Mouse (Mus musculus): ENCODE measurements at regions not wholly inside any gene's neighbourhood (a gene's known extent, or its start where the extent isn't known, plus 50 kb on each side); places are given as distances from the start of the nearest gene placed in this dataset.

DNA sequence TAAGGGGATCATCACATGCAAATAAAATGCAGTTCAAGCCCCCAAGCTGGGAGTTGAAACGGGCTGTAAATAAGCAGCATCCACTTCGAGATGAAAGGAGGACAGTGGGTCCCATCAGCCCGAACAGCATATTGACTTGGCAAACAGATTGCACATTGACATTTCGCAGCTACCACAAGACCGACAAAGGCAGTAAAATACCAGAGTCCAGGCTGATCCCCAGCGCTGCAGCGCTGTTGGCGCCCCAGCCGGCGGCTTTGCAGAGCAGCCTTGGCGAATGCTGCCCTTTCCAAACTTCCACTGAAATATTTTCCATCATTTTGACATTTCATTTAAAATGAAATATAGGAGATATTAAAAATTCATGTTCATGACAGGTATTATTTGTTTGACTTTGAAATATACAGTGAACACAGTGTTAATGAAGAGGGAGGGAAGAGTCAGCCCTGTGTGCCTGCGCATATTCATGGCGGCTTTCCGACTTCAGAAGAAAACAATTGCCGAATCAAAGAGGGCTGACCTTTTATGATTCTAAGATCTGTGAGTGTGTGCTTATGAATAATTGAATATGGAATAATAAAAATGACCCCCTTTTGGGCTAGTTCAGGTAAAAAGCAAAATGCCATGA, 98.4 kb downstream of the Sqor start:
- no peak for DNase-seq (ENCODE audit: low spot score in 2 of 2)

GRCm38 (mm10) chr2:122863971-122864348, 98.9 kb downstream of the Sqor start:
- intact Hi-C loops (cut with DNase I), result no loop called here
- DNase-seq (ENCODE audit: low spot score in 2 of 2), result no peak

More for the DNA sequence above, 98.4 kb downstream of the Sqor start:
- intact Hi-C loops (cut with DNase I), result no loop called here

GRCm38 (mm10) chr2:122887111-122887510, 122.1 kb downstream of the Sqor start:
- no peak for DNase-seq (ENCODE audit: low spot score in 2 of 2)
- intact Hi-C loops (cut with DNase I), result no loop called here

GRCm38 (mm10) chr2:122887526-122887925, 122.5 kb downstream of the Sqor start:
- intact Hi-C loops (cut with DNase I), result no loop called here
- DNase-seq (ENCODE audit: low spot score in 2 of 2), result no peak

GRCm38 (mm10) chr2:122905129-122906072, 140.4 kb downstream of the Sqor start:
- intact Hi-C loops (cut with DNase I), result no loop called here
- no peak for DNase-seq (ENCODE audit: low spot score in 2 of 2)

DNA sequence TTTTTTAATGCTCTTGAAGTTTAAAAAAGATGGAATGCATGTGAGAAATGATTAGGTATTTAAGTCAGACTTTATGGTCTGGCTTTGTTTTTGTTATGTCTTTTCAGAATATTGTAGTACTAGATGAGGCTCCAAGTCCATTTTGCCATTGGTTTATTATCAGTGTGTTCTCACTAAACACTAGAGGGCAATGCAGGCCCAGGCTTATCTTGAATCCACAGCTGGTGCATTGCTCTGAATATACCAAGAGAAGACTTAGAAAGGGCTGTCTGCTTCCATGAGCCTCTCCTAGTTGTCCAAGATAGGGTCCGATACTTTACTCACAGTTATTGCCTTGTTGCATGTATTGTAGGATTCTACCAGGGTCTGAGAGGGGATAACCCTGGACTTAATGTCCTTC, 151.7 kb downstream of the Sqor start:
- peak; percentile 19 to 24 for DNase-seq (ENCODE audit: low spot score in 2 of 2)
- intact Hi-C loops (cut with DNase I), result no loop called here

DNA sequence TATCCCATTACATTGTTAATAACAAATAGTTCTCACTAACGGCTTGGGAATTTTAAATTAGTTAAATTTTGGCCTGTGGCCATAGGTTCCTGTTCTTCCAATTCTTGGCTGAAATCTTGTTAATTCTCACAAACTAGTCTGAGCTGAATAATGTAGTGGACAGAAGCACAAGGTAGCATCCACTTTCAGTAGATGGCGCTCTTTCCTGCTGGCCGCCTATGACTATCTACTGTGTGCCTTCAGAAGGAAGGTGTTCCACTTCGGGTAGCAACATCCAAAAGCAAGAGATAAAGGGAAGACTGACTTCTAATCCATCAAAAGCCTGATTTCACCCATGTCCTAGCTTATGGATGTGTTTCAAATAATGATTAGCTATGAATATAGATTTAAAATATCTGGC, 172.9 kb downstream of the Sqor start:
- intact Hi-C loops (cut with DNase I), result no loop called here
- DNase-seq (ENCODE audit: low spot score in 2 of 2), result peak; percentile 7 to 18

DNA sequence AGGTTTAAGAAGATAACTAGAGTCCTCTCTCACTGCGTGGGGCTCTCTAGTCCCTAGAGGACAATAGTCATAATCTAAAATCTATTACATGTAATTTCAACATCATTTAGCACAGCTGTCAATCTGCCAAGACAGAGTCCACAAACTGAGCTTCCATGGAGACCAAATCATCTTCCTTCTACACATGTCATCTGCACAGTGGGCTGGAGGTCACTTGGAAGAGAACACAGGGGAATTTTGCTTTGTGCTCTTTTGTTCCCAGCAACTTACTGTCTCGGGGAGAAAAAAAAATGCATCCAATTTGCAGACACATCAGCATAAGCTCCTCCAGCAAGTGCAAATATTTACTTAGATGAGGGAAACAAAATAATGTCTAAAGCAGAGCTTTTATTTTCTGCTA, 179.8 kb downstream of the Sqor start:
- DNase-seq (ENCODE audit: low spot score in 2 of 2), result no peak
- intact Hi-C loops (cut with DNase I), result no loop called here

DNA sequence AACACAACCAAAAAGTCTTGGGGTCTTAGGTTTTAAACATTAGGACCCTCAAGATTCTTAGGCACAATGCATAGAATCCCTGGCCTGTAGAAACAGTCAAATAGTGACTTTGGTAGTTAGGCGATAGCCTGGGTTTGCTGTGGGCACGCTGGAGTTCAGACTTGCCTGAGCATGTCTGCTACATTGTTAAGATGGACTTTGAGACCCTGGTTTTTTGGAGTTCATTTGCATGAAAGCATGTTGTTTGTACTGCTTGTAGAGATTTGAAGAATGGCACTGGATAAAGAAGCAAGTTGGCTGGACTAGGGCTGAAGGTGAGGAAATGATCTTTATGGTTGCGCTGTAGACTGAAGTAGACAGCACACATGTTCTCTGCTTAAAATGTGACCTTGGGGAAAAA, 180.9 kb downstream of the Sqor start:
- intact Hi-C loops (cut with DNase I), result no loop called here
- no peak for DNase-seq (ENCODE audit: low spot score in 2 of 2)

DNA sequence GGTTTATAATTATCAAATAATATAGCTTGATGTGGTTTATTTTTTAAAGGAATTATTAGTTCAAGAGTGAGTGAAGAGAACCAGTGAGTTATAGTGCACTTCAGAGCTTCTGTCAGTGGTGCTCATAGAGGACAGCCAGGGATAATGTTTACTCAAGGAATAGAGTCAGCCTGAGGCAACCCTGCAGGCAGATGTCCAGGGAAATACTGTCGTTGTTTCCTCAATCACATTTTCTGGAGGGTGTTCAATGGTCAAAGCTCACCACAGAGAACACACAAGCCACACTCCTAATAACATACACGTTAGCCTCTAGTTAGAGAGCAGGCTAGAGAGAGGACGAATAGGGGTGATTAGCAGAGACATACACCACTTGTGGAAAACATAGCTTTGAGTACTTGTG, 184.0 kb downstream of the Sqor start:
- intact Hi-C loops (cut with DNase I), result no loop called here
- no peak for DNase-seq (ENCODE audit: low spot score in 2 of 2)

GRCm38 (mm10) chr2:122961701-122962100, 196.7 kb downstream of the Sqor start:
- no peak for DNase-seq (ENCODE audit: low spot score in 2 of 2)
- intact Hi-C loops (cut with DNase I), result no loop called here

DNA sequence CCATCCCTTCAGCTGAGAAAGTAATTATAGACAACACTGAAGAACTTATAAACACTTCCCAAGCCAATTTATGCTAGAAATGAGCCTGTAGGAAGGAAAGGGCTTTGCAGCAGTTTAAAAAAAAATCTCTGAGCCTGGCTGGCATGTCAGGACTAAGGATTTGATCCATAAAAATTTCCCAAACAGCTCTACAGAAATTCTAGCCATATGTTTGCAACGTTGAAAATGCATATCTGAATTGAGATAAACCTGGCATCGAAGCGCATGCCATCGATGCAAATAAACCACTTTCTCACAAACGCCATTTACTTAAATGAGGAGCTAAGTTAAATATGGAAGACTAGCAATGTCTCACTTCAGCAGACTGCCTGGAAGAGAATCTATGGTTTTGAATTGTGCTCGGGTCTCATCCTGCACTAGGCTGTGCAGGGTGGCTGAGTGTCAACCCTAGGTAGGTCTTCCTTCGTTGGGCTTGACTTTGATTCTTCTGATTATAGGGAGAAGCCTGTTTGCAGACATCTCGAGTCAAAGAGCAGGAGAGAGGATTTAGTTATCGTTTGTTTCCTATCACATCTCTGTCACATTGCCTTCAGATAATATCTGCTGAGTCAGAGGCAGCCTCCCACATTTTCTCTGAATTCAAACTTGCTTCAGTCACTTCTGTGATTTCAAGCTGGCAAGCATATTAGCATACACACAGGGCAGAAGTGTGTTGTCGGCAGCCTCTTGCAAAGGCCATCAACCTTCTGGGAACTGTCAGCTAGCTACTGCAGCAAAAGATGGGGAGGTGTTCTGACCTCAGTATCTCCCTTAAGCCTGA, 204.0 kb downstream of the Sqor start:
- DNase-seq (ENCODE audit: low spot score in 2 of 2), result peak; percentile 25 to 40
- intact Hi-C loops (cut with DNase I), result no loop called here

All from left cerebral cortex, postnatal 36 days (tissue).